Mouse (Mus musculus) embryonic fibroblast, embryonic 13.5 days (primary cell): ENCODE data around the gene Ehbp1l1.
A peak's percentile ranks its signal among the peaks of the same experiment; 100 is the strongest.

ENCODE experiments used
- CTCF ChIP-seq: IDR thresholded peaks from 2 replicates; pipeline ENCODE4 v1.5.1; 2011; ENCODE audit warnings: mild to moderate bottlenecking, control low read depth, low read length, moderate library complexity, borderline replicate concordance; ENCODE audit not compliant: insufficient read depth
- POLR2A ChIP-seq: IDR thresholded peaks from 2 replicates; pipeline ENCODE4 v1.6.1; 2011; ENCODE audit warnings: low read depth, mild to moderate bottlenecking, control low read depth, low read length, moderate library complexity

DNA sequence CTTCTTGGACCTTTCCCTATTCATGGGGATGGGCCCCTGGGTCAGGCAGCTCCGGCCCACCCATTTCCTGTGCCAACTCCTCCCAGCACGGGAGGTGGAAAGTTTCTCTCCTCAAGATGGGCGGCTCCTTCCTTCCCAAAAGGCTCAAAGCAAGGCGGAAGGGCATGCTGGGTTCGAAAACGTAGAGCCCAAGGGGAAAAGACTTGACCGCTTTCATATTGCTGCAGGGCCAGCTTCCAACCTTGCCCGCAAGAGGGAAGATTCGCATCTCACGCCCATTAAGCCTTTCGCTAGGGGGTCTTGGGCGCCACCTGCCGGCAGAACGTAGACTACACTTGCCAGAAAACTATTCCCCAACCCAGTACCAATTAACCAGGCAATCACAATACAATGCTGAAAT, 1.6 kb upstream of the Ehbp1l1 start:
- no peak for TF ChIP-seq POLR2A
- peak; percentile 83 for TF ChIP-seq CTCF
